Mouse (Mus musculus): Measurements from ENCODE around the gene Gzmm. TPM values are rescaled to one million over a fixed set of nuclear protein-coding genes. Genes with fewer than 3 reads are reported as not detected.
A peak's percentile ranks its signal among the peaks of the same experiment; 100 is the strongest.

The Gzmm gene
- polyA plus RNA-seq, 1 experiment from 2014 or later, result 0.84 TPM

GRCm38 (mm10) chr10:79670071-79670888 lies 18.5 kb upstream of the Gzmm start:
- 33% methylated on average over 15 of the region's 15 CpGs for WGBS
- Histone ChIP-seq H3K4me1 (ENCODE audit: insufficient read depth) (peaks cover 9% of the 10 kb centered on the region), H3K9me3 (ENCODE audit: low read depth, low read length) (no peaks in the 10 kb centered on the region), H3K4me2 (peak overlapping the region; percentile 96), H3K36me3 (ENCODE audit: insufficient read depth) (no peaks in the 10 kb centered on the region), H3K4me3 (ENCODE audit: low read depth, low read length) (peak overlapping the region; percentile 97), H3K27me3 (ENCODE audit: insufficient read depth, low read length) (no peaks in the 10 kb centered on the region), H3K9ac (peak overlapping the region; percentile 78), H3K27ac (ENCODE audit: low read depth) (peak overlapping the region; percentile 93; the same call in 1 of the 2 replicates)
- peak; percentile 28; the same call in 1 of the 2 replicates for ATAC-seq (ENCODE audit: insufficient read depth)
- no peak for DNase-seq
- no peak for TF ChIP-seq CTCF (IDR thresholded peaks at IDR 0.05; ENCODE audit: low read depth)

GRCm38 (mm10) chr10:79671396-79672087 lies 17.3 kb upstream of the Gzmm start:
- Histone ChIP-seq H3K4me1 (ENCODE audit: insufficient read depth) (peaks cover 9% of the 10 kb centered on the region), H3K36me3 (ENCODE audit: insufficient read depth) (no peaks in the 10 kb centered on the region), H3K9me3 (ENCODE audit: low read depth, low read length) (no peaks in the 10 kb centered on the region), H3K4me3 (ENCODE audit: low read depth, low read length) (no peak overlapping the region), H3K9ac (no peak overlapping the region), H3K4me2 (no peak overlapping the region), H3K27me3 (ENCODE audit: insufficient read depth, low read length) (no peaks in the 10 kb centered on the region), H3K27ac (ENCODE audit: low read depth) (no peak overlapping the region)
- TF ChIP-seq CTCF (IDR thresholded peaks at IDR 0.05; ENCODE audit: low read depth), result no peak
- WGBS, result 61% methylated on average over 6 of the region's 6 CpGs
- no peak for ATAC-seq (ENCODE audit: insufficient read depth)
- no peak for DNase-seq

GRCm38 (mm10) chr10:79672088-79672455 lies 16.7 kb upstream of the Gzmm start:
- ATAC-seq (ENCODE audit: insufficient read depth) (no peak), DNase-seq (no peak)
- no peak overlapping the region for H3K4me2 ChIP-seq
- no peaks in the 10 kb centered on the region for H3K36me3 ChIP-seq (ENCODE audit: insufficient read depth)
- TF ChIP-seq CTCF (IDR thresholded peaks at IDR 0.05; ENCODE audit: low read depth), result peak; percentile 45
- H3K9ac ChIP-seq, result no peak overlapping the region
- no peaks in the 10 kb centered on the region for H3K27me3 ChIP-seq (ENCODE audit: insufficient read depth, low read length)
- peaks cover 9% of the 10 kb centered on the region for H3K4me1 ChIP-seq (ENCODE audit: insufficient read depth)
- H3K9me3 ChIP-seq (ENCODE audit: low read depth, low read length), result no peaks in the 10 kb centered on the region
- WGBS, result 49% methylated on average over 3 of the region's 3 CpGs
- H3K27ac ChIP-seq (ENCODE audit: low read depth), result no peak overlapping the region
- no peak overlapping the region for H3K4me3 ChIP-seq (ENCODE audit: low read depth, low read length)

GRCm38 (mm10) chr10:79673054-79673453 lies 15.8 kb upstream of the Gzmm start:
- WGBS, result 89% methylated on average over 3 of the region's 3 CpGs
- Histone ChIP-seq H3K27ac (ENCODE audit: low read depth) (no peak overlapping the region), H3K9me3 (ENCODE audit: low read depth, low read length) (no peaks in the 10 kb centered on the region), H3K4me3 (ENCODE audit: low read depth, low read length) (no peak overlapping the region), H3K9ac (no peak overlapping the region), H3K36me3 (ENCODE audit: insufficient read depth) (no peaks in the 10 kb centered on the region), H3K4me2 (no peak overlapping the region), H3K27me3 (ENCODE audit: insufficient read depth, low read length) (no peaks in the 10 kb centered on the region), H3K4me1 (ENCODE audit: insufficient read depth) (peaks cover 9% of the 10 kb centered on the region)
- no peak for ATAC-seq (ENCODE audit: insufficient read depth)
- TF ChIP-seq CTCF (IDR thresholded peaks at IDR 0.05; ENCODE audit: low read depth), result no peak
- no peak for DNase-seq

GRCm38 (mm10) chr10:79675346-79676035 lies 13.3 kb upstream of the Gzmm start:
- H3K4me1 ChIP-seq (ENCODE audit: insufficient read depth), result peaks cover 4% of the 10 kb centered on the region; the same call in 1 of the 2 replicates
- no peak for TF ChIP-seq CTCF (IDR thresholded peaks at IDR 0.05; ENCODE audit: low read depth)
- WGBS, result 45% methylated on average over 44 of the region's 44 CpGs
- no peaks in the 10 kb centered on the region for H3K9me3 ChIP-seq (ENCODE audit: low read depth, low read length)
- no peaks in the 10 kb centered on the region for H3K36me3 ChIP-seq (ENCODE audit: insufficient read depth)
- H3K4me2 ChIP-seq, result no peak overlapping the region
- no peak for ATAC-seq (ENCODE audit: insufficient read depth)
- H3K9ac ChIP-seq, result no peak overlapping the region
- H3K27ac ChIP-seq (ENCODE audit: low read depth), result no peak overlapping the region
- H3K4me3 ChIP-seq (ENCODE audit: low read depth, low read length), result no peak overlapping the region
- DNase-seq, result no peak
- no peaks in the 10 kb centered on the region for H3K27me3 ChIP-seq (ENCODE audit: insufficient read depth, low read length)

GRCm38 (mm10) chr10:79680606-79681495 lies 8.0 kb upstream of the Gzmm start:
- no peak for TF ChIP-seq CTCF (IDR thresholded peaks at IDR 0.05; ENCODE audit: low read depth)
- peak overlapping the region; percentile 72 for H3K27ac ChIP-seq (ENCODE audit: low read depth)
- DNase-seq (no peak), ATAC-seq (ENCODE audit: insufficient read depth) (peak; percentile 28; the same call in 1 of the 2 replicates)
- peaks cover 7% of the 10 kb centered on the region for H3K4me1 ChIP-seq (ENCODE audit: insufficient read depth)
- H3K4me2 ChIP-seq, result peak overlapping the region; percentile 76
- 26% methylated on average over 11 of the region's 11 CpGs for WGBS
- no peaks in the 10 kb centered on the region for H3K9me3 ChIP-seq (ENCODE audit: low read depth, low read length)
- peaks cover 15% of the 10 kb centered on the region for H3K36me3 ChIP-seq (ENCODE audit: insufficient read depth)
- H3K4me3 ChIP-seq (ENCODE audit: low read depth, low read length), result peak overlapping the region; percentile 79
- H3K27me3 ChIP-seq (ENCODE audit: insufficient read depth, low read length), result no peaks in the 10 kb centered on the region
- H3K9ac ChIP-seq, result peak overlapping the region; percentile 45

Data from lung, embryonic 14.5 days (tissue).